Mouse (Mus musculus): ENCODE measurements around the gene Rcn3. TPM values are rescaled to one million over a fixed set of nuclear protein-coding genes. Genes with fewer than 3 reads are reported as not detected.

Rcn3 gene
- polyA plus RNA-seq, 1 experiment, result 123 TPM

GRCm38 (mm10) chr7:45053931-45054510 is 38.0 kb downstream of the Rcn3 start:
- H3K4me2 ChIP-seq (ENCODE audit: low read depth), result peak overlapping the region; percentile 96
- H3ac ChIP-seq (ENCODE audit: control insufficient read depth, insufficient read length), result peak overlapping the region; percentile 42
- TF ChIP-seq MYOD1 (IDR thresholded peaks at IDR 0.05; ENCODE audit: control insufficient read depth in 1 of 3, insufficient read length in 2 of 3, low read depth in 2 of 3), result no peak
- TF ChIP-seq E2F4 (IDR thresholded peaks at IDR 0.05; ENCODE audit: insufficient read depth), result peak; percentile 54
- peak; percentile 82 for TF ChIP-seq POLR2A (IDR thresholded peaks at IDR 0.05; ENCODE audit: insufficient read length, low read depth)
- no peak for TF ChIP-seq USF1 (IDR thresholded peaks at IDR 0.05; ENCODE audit: low read depth)
- TF ChIP-seq SRF (IDR thresholded peaks at IDR 0.05; ENCODE audit: control insufficient read depth, insufficient read length, low read depth), result peak; percentile 46
- peak; percentile 89 for TF ChIP-seq POLR2AphosphoS2 (IDR thresholded peaks at IDR 0.05; ENCODE audit: insufficient read length, low read depth)
- peak; percentile 1 for TF ChIP-seq REST (IDR thresholded peaks at IDR 0.05; ENCODE audit: insufficient read depth, insufficient read length)
- TF ChIP-seq TCF3 (IDR thresholded peaks at IDR 0.05; ENCODE audit: insufficient read length, low read depth), result no peak
- TF ChIP-seq CEBPB (IDR thresholded peaks at IDR 0.05; ENCODE audit: insufficient read depth, poor library complexity, severe bottlenecking), result no peak
- no peaks in the 10 kb centered on the region for H3K27me3 ChIP-seq (ENCODE audit: control insufficient read depth, insufficient read depth, insufficient read length)
- peak overlapping the region; percentile 58 for H3K4me3 ChIP-seq
- H3K36me3 ChIP-seq (ENCODE audit: control insufficient read depth, insufficient read depth), result no peaks in the 10 kb centered on the region
- peaks cover 13% of the 10 kb centered on the region for H3K79me2 ChIP-seq (ENCODE audit: control insufficient read depth, insufficient read depth)

GRCm38 (mm10) chr7:45053117-45053930 is 38.7 kb downstream of the Rcn3 start:
- H3K4me2 ChIP-seq (ENCODE audit: low read depth), result peak overlapping the region; percentile 96
- no peaks in the 10 kb centered on the region for H3K36me3 ChIP-seq (ENCODE audit: control insufficient read depth, insufficient read depth)
- H3K27me3 ChIP-seq (ENCODE audit: control insufficient read depth, insufficient read depth, insufficient read length), result no peaks in the 10 kb centered on the region
- H3K79me2 ChIP-seq (ENCODE audit: control insufficient read depth, insufficient read depth), result peaks cover 13% of the 10 kb centered on the region
- H3K4me3 ChIP-seq, result peak overlapping the region; percentile 58
- TF ChIP-seq POLR2A (IDR thresholded peaks at IDR 0.05; ENCODE audit: insufficient read length, low read depth), result peak; percentile 66
- TF ChIP-seq TCF3 (IDR thresholded peaks at IDR 0.05; ENCODE audit: insufficient read length, low read depth), result no peak
- peak overlapping the region; percentile 42 for H3ac ChIP-seq (ENCODE audit: control insufficient read depth, insufficient read length)

- H3K4me3 ChIP-seq, result peak within 1 kb of the TSS; percentile 58
Observed at GRCm38 (mm10) chr7:45052862-45053116, 39.2 kb downstream of the Rcn3 start, which contains the start of gene Prr12. Gene Prr12, minus strand, starts transcription at chr7:45052881.

GRCm38 (mm10) chr7:45052181-45052861 is 39.7 kb downstream of the Rcn3 start:
- H3K36me3 ChIP-seq (ENCODE audit: control insufficient read depth, insufficient read depth), result no peaks in the 10 kb centered on the region
- peak overlapping the region; percentile 42 for H3ac ChIP-seq (ENCODE audit: control insufficient read depth, insufficient read length)
- H3K27me3 ChIP-seq (ENCODE audit: control insufficient read depth, insufficient read depth, insufficient read length), result no peaks in the 10 kb centered on the region
- peak overlapping the region; percentile 58 for H3K4me3 ChIP-seq
- peak overlapping the region; percentile 98 for H3K4me2 ChIP-seq (ENCODE audit: low read depth)
- H3K79me2 ChIP-seq (ENCODE audit: control insufficient read depth, insufficient read depth), result peaks cover 13% of the 10 kb centered on the region
- TF ChIP-seq MAX (IDR thresholded peaks at IDR 0.05; ENCODE audit: low read depth), result no peak
- no peak for TF ChIP-seq TCF12 (IDR thresholded peaks at IDR 0.05; ENCODE audit: insufficient read depth, poor library complexity, severe bottlenecking)
- no peak for TF ChIP-seq REST (IDR thresholded peaks at IDR 0.05; ENCODE audit: insufficient read depth, insufficient read length)
- TF ChIP-seq E2F4 (IDR thresholded peaks at IDR 0.05; ENCODE audit: insufficient read depth), result no peak
- TF ChIP-seq POLR2A (IDR thresholded peaks at IDR 0.05; ENCODE audit: insufficient read length, low read depth), result no peak
- TF ChIP-seq MYOG (IDR thresholded peaks at IDR 0.05; ENCODE audit: control insufficient read depth in 1 of 3, insufficient read depth in 1 of 3, insufficient read length in 2 of 3, low read depth in 2 of 3), result no peak
- TF ChIP-seq USF1 (IDR thresholded peaks at IDR 0.05; ENCODE audit: low read depth), result no peak
- no peak for TF ChIP-seq MYOD1 (IDR thresholded peaks at IDR 0.05; ENCODE audit: control insufficient read depth in 1 of 3, insufficient read length in 2 of 3, low read depth in 2 of 3)
- TF ChIP-seq TCF3 (IDR thresholded peaks at IDR 0.05; ENCODE audit: insufficient read length, low read depth), result no peak
- TF ChIP-seq CEBPB (IDR thresholded peaks at IDR 0.05; ENCODE audit: insufficient read depth, poor library complexity, severe bottlenecking), result no peak
- TF ChIP-seq POLR2AphosphoS2 (IDR thresholded peaks at IDR 0.05; ENCODE audit: insufficient read length, low read depth), result no peak
- no peak for TF ChIP-seq SRF (IDR thresholded peaks at IDR 0.05; ENCODE audit: control insufficient read depth, insufficient read length, low read depth)

More at GRCm38 (mm10) chr7:45052862-45053116, 39.2 kb downstream of the Rcn3 start, which contains the start of gene Prr12:
- peak within 1 kb of the TSS; percentile 42 for H3ac ChIP-seq (ENCODE audit: control insufficient read depth, insufficient read length)
- peaks cover 13% of the 10 kb centered on the region for H3K79me2 ChIP-seq (ENCODE audit: control insufficient read depth, insufficient read depth)
- H3K27me3 ChIP-seq (ENCODE audit: control insufficient read depth, insufficient read depth, insufficient read length), result no peaks in the 10 kb centered on the region
- no peaks in the 10 kb centered on the region for H3K36me3 ChIP-seq (ENCODE audit: control insufficient read depth, insufficient read depth)
- H3K4me2 ChIP-seq (ENCODE audit: low read depth), result peak within 1 kb of the TSS; percentile 98
- no peak for TF ChIP-seq MYOD1 (IDR thresholded peaks at IDR 0.05; ENCODE audit: control insufficient read depth in 1 of 3, insufficient read length in 2 of 3, low read depth in 2 of 3)
- TF ChIP-seq MAX (IDR thresholded peaks at IDR 0.05; ENCODE audit: low read depth), result no peak
- TF ChIP-seq SRF (IDR thresholded peaks at IDR 0.05; ENCODE audit: control insufficient read depth, insufficient read length, low read depth), result no peak
- no peak for TF ChIP-seq USF1 (IDR thresholded peaks at IDR 0.05; ENCODE audit: low read depth)
- TF ChIP-seq TCF3 (IDR thresholded peaks at IDR 0.05; ENCODE audit: insufficient read length, low read depth), result no peak
- TF ChIP-seq E2F4 (IDR thresholded peaks at IDR 0.05; ENCODE audit: insufficient read depth), result no peak
- no peak for TF ChIP-seq CEBPB (IDR thresholded peaks at IDR 0.05; ENCODE audit: insufficient read depth, poor library complexity, severe bottlenecking)
- no peak for TF ChIP-seq TCF12 (IDR thresholded peaks at IDR 0.05; ENCODE audit: insufficient read depth, poor library complexity, severe bottlenecking)
- no peak for TF ChIP-seq MYOG (IDR thresholded peaks at IDR 0.05; ENCODE audit: control insufficient read depth in 1 of 3, insufficient read depth in 1 of 3, insufficient read length in 2 of 3, low read depth in 2 of 3)
- no peak for TF ChIP-seq POLR2A (IDR thresholded peaks at IDR 0.05; ENCODE audit: insufficient read length, low read depth)
- TF ChIP-seq REST (IDR thresholded peaks at IDR 0.05; ENCODE audit: insufficient read depth, insufficient read length), result no peak

All from myocyte (in vitro differentiated cells).